Mouse (Mus musculus): Measurements from ENCODE around the gene Fam118b. TPM values are rescaled to one million over a fixed set of nuclear protein-coding genes. Genes with fewer than 3 reads are reported as not detected.

Gene Fam118b
- total RNA-seq, 2 experiments from 2014 or later: 23.5 to 25.2 TPM

Other genes starting within 250 kb of the Fam118b start
- 10 to 100 TPM; 22.7 to 31.3 TPM for gene St3gal4, start 148.5 kb downstream of the Fam118b start, total RNA-seq (2021)
- gene Dcps, start 91.7 kb downstream of the Fam118b start, total RNA-seq (2021): 10 to 100 TPM; 17.0 to 17.9 TPM
- 10 to 100 TPM; 65.3 to 68.5 TPM for gene Srpr, start 67.6 kb downstream of the Fam118b start, total RNA-seq (2021)
- gene Tirap, start 67.5 kb downstream of the Fam118b start, total RNA-seq (2021): 1 to 10 TPM; 1.2 to 1.7 TPM
- gene Foxred1, start 56.8 kb downstream of the Fam118b start, total RNA-seq (2021): 10 to 100 TPM; 35.0 to 42.5 TPM
- 1 to 10 TPM; 8.4 to 9.2 TPM for gene Rpusd4, start 60 bp upstream of the Fam118b start, total RNA-seq (2021)
- gene Cdon, start 153.3 kb upstream of the Fam118b start, total RNA-seq (2021): 1 to 10 TPM; 7.4 to 7.7 TPM